Mouse (Mus musculus): Measurements from ENCODE around the gene Usp34.

DNA sequence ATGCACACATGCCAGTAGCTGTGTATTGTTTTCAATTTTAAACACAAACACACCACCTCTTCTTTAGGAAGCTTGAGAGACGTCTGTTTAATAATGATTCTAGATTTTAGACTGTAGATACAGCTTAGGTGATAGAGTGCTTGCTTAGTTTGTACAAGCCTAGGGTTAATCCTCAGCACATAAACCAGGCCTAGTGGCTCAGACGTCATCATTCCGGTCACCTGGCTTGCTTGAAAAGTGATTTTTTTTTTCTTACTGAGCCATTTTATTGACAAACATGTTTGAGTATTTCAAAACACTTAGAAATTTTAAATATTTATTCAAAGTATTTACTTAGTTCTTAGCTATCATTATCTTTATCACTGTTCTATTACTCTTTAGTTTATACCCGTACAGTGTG lies 65.3 kb downstream of the Usp34 start:
- TF ChIP-seq CTCF (IDR thresholded peaks at IDR 0.05; ENCODE audit: borderline replicate concordance, insufficient read depth, low read depth, low read length) (no peak), POLR2A (IDR thresholded peaks at IDR 0.05; ENCODE audit: borderline replicate concordance, insufficient read depth, low read length) (no peak)

Data from cerebellum, adult 2 months (tissue).